Mouse (Mus musculus): ENCODE measurements at regions not wholly inside any gene's neighbourhood (a gene's known extent, or its start where the extent isn't known, plus 50 kb on each side); places are given as distances from the start of the nearest gene placed in this dataset.

DNA sequence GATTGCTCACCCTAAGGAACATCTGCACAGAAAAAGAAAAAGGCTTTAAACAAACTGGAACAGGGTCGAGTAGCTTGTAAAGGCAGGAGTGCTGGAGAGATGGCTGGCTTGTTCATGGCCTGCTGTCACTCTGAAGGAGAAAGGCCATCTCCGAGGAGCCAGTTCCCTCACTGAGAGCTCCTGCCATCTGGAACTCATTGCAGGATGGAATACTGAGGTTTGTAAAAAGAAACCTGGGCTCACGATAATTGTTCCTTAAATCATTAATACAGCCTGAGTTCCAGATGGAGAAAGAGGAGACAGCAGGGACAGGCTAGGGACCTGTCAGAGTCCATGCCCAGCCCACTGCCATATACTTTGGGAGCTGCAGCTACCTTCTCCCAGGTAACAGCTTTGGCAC, 100.8 kb upstream of the Gm12830 start:
- TF ChIP-seq POLR2A (IDR thresholded peaks at IDR 0.05; ENCODE audit: insufficient read depth, low read length) (no peak), CTCF (IDR thresholded peaks at IDR 0.05; ENCODE audit: low read depth, low read length) (no peak), EP300 (IDR thresholded peaks at IDR 0.05; ENCODE audit: insufficient read depth, low read depth, low read length) (no peak)
